Mouse (Mus musculus): Measurements from ENCODE around the gene Rasgef1a.

- no peak for TF ChIP-seq EP300 (IDR thresholded peaks at IDR 0.05; ENCODE audit: insufficient read depth, low read depth, low read length)
- TF ChIP-seq POLR2A (IDR thresholded peaks at IDR 0.05; ENCODE audit: insufficient read depth, low read depth, low read length) = no peak
These were observed 60.9 kb downstream of the Rasgef1a start for GRCm38 (mm10) chr6:118072176-118072575.
